Mouse (Mus musculus) liver, embryonic 14.5 days (tissue): Measurements from ENCODE around the gene Capzb.

Source experiments
- CTCF ChIP-seq: IDR thresholded peaks from 2 replicates; pipeline ENCODE4 v1.5.1; 2016; ENCODE audit warnings: antibody characterized with exemption, low read depth, control low read depth
- EP300 ChIP-seq: IDR thresholded peaks from 2 replicates; pipeline ENCODE4 v1.6.1; 2016; ENCODE audit warnings: antibody characterized with exemption, low read depth

DNA sequence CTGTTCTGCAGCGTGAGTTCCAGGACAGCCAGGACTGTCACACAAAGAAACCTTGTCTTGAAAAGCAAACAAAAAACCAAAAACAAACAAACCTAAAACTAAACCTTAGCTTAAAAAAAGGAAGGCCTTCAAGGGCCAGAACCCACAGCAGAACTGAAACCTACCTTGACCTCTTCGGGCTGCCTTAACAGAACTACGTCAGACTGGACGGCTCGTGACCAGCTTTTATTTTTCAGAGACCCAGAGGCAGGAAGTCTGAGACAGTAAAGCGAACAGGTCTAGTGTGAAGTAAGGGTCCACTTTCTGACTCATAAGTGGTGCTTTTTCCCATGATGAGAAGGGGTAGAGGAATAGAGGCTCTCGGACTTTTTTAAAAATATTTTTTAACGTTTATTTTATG is 26.5 kb upstream of the Capzb start:
- TF ChIP-seq CTCF (no peak), EP300 (no peak)
